Mouse (Mus musculus) v-Abl transformed pro-B cells (cell line): Measurements from ENCODE around the gene Itga1.

Experiments used
- in situ Hi-C, 2 experiments: fragments of 400-800 bp; cut with MboI; formaldehyde crosslinking; loops; one replicate each; pipeline ENCODE4 v1.15.1; 2025; ENCODE audit not compliant: unreplicated experiment in 2 of 2

Itga1 gene

GRCm38 (mm10) chr13:115101355-115102191, at the start of gene Itga1, which contains the start of gene Gm49395:
Itga1 (minus strand) TSS chr13:115101964.
Gm49395 (minus strand) TSS chr13:115101921.
- in situ Hi-C loops: no loop called here

GRCm38 (mm10) chr13:115150602-115151001, 48.8 kb upstream of the Itga1 start:
- in situ Hi-C loops: no loop called here

- in situ Hi-C loops: no loop called here
These were observed 48.1 kb upstream of the Itga1 start for GRCm38 (mm10) chr13:115149849-115150248.

GRCm38 (mm10) chr13:115143575-115143974, 41.8 kb upstream of the Itga1 start:
- in situ Hi-C loops: no loop called here

GRCm38 (mm10) chr13:115142066-115142465, 40.3 kb upstream of the Itga1 start:
- in situ Hi-C loops: no loop called here

- in situ Hi-C loops: no loop called here
These were observed 36.7 kb upstream of the Itga1 start for GRCm38 (mm10) chr13:115138513-115138912.

GRCm38 (mm10) chr13:115136761-115137160, 35.0 kb upstream of the Itga1 start:
- in situ Hi-C loops: no loop called here

GRCm38 (mm10) chr13:115132435-115132834, 30.7 kb upstream of the Itga1 start:
- in situ Hi-C loops: loop anchor here in 1 of 2 experiments (5.0 kb wide), 1 partner anchor 45 kb away; no protein-coding TSS in a partner anchor

- in situ Hi-C loops: loop anchor here in 1 of 2 experiments (5.0 kb wide), 1 partner anchor 46 kb away; no protein-coding TSS in a partner anchor
These were observed 29.6 kb upstream of the Itga1 start for GRCm38 (mm10) chr13:115131381-115131780.

- in situ Hi-C loops: loop anchor here in 1 of 2 experiments (5.0 kb wide), 1 partner anchor 47 kb away; no protein-coding TSS in a partner anchor
These were observed 28.3 kb upstream of the Itga1 start for GRCm38 (mm10) chr13:115130035-115130434.

- in situ Hi-C loops: no loop called here
These were observed 26.1 kb upstream of the Itga1 start for GRCm38 (mm10) chr13:115127826-115128225.

- in situ Hi-C loops: no loop called here
These were observed 24.8 kb upstream of the Itga1 start for GRCm38 (mm10) chr13:115126534-115126933.

GRCm38 (mm10) chr13:115125130-115125529, 23.4 kb upstream of the Itga1 start:
- in situ Hi-C loops: no loop called here

- in situ Hi-C loops: no loop called here
These were observed 22.8 kb upstream of the Itga1 start for GRCm38 (mm10) chr13:115124521-115124920.

GRCm38 (mm10) chr13:115118756-115119155, 17.0 kb upstream of the Itga1 start:
- in situ Hi-C loops: no loop called here

GRCm38 (mm10) chr13:115118195-115118594, 16.4 kb upstream of the Itga1 start:
- in situ Hi-C loops: no loop called here

- in situ Hi-C loops: no loop called here
These were observed 15.3 kb upstream of the Itga1 start for GRCm38 (mm10) chr13:115116930-115117621.

GRCm38 (mm10) chr13:115109628-115110027, 7.9 kb upstream of the Itga1 start:
- in situ Hi-C loops: no loop called here

- in situ Hi-C loops: no loop called here
These were observed 5.7 kb upstream of the Itga1 start for GRCm38 (mm10) chr13:115107436-115107835.

GRCm38 (mm10) chr13:115106183-115106582, 4.4 kb upstream of the Itga1 start:
- in situ Hi-C loops: no loop called here

- in situ Hi-C loops: no loop called here
These were observed 990 bp upstream of the Itga1 start for GRCm38 (mm10) chr13:115102754-115103153.
